Mouse (Mus musculus) small intestine, adult 2 months (tissue): Measurements from ENCODE around the gene Tm9sf4.

ENCODE experiments used
- CTCF ChIP-seq: fragments of 200-500 bp; IDR thresholded peaks from 2 replicates; pipeline ENCODE4 v1.5.1; 2012; ENCODE audit warnings: low read depth, mild to moderate bottlenecking, control low read depth, inconsistent platforms, low read length, moderate library complexity, mixed read lengths; ENCODE audit not compliant: insufficient replicate concordance, insufficient read length; ENCODE audit errors: extremely low read depth
- POLR2A ChIP-seq: fragments of 200-500 bp; IDR thresholded peaks from 2 replicates; pipeline ENCODE4 v1.6.1; 2012; ENCODE audit warnings: low read depth, mild to moderate bottlenecking, control low read depth, inconsistent platforms, low read length, moderate library complexity

- TF ChIP-seq CTCF (no peak), POLR2A (no peak)
Measured at GRCm38 (mm10) chr2:153239021-153239859, 78.1 kb downstream of the Tm9sf4 start.
